Mouse (Mus musculus): ENCODE results near the gene Rrbp1. TPM values are rescaled to one million over a fixed set of nuclear protein-coding genes. Genes with fewer than 3 reads are reported as not detected.

The Rrbp1 gene
- polyA plus RNA-seq, 1 experiment from 2014 or later, result 64.8 TPM

- Histone ChIP-seq H3K27ac (ENCODE audit: low read depth, low read length) (no peak overlapping the region), H3K4me1 (ENCODE audit: control insufficient read depth, insufficient read depth, low read length) (peaks cover 25% of the 10 kb centered on the region)
- ATAC-seq (replicated peaks; ENCODE audit: insufficient number of reproducible peaks, low FRiP score, low TSS enrichment), result no peak
Observed at GRCm38 (mm10) chr2:143946399-143946798, 64.7 kb downstream of the Rrbp1 start.

GRCm38 (mm10) chr2:143945466-143946075 lies 65.5 kb downstream of the Rrbp1 start:
- H3K9ac ChIP-seq (ENCODE audit: low read depth, low read length), result no peak overlapping the region
- H3K4me2 ChIP-seq, result no peak overlapping the region
- 89% methylated on average over 7 of the region's 7 CpGs for WGBS (ENCODE audit: insufficient replicate concordance)
- H3K36me3 ChIP-seq (ENCODE audit: control insufficient read depth, insufficient read depth, low read length), result peaks cover 45% of the 10 kb centered on the region
- no peak for ATAC-seq (replicated peaks; ENCODE audit: insufficient number of reproducible peaks, low FRiP score, low TSS enrichment)
- peaks cover 26% of the 10 kb centered on the region for H3K4me1 ChIP-seq (ENCODE audit: control insufficient read depth, insufficient read depth, low read length)
- H3K9me3 ChIP-seq (replicated peaks; ENCODE audit: control insufficient read depth, low read length), result no peaks in the 10 kb centered on the region
- no peaks in the 10 kb centered on the region for H3K27me3 ChIP-seq (ENCODE audit: control insufficient read depth, insufficient read depth, low read length)
- H3K4me3 ChIP-seq (ENCODE audit: low read depth, low read length), result no peak overlapping the region
- H3K27ac ChIP-seq (ENCODE audit: low read depth, low read length), result no peak overlapping the region

More at GRCm38 (mm10) chr2:143946399-143946798, 64.7 kb downstream of the Rrbp1 start:
- Histone ChIP-seq H3K4me3 (ENCODE audit: low read depth, low read length) (no peak overlapping the region), H3K27me3 (ENCODE audit: control insufficient read depth, insufficient read depth, low read length) (no peaks in the 10 kb centered on the region), H3K9me3 (replicated peaks; ENCODE audit: control insufficient read depth, low read length) (no peaks in the 10 kb centered on the region), H3K9ac (ENCODE audit: low read depth, low read length) (no peak overlapping the region), H3K4me2 (no peak overlapping the region), H3K36me3 (ENCODE audit: control insufficient read depth, insufficient read depth, low read length) (peaks cover 48% of the 10 kb centered on the region)
- 68% methylated on average over 2 of the region's 2 CpGs for WGBS (ENCODE audit: insufficient replicate concordance)

GRCm38 (mm10) chr2:143944796-143945195 lies 66.3 kb downstream of the Rrbp1 start:
- Histone ChIP-seq H3K4me1 (ENCODE audit: control insufficient read depth, insufficient read depth, low read length) (peaks cover 28% of the 10 kb centered on the region), H3K9ac (ENCODE audit: low read depth, low read length) (no peak overlapping the region), H3K36me3 (ENCODE audit: control insufficient read depth, insufficient read depth, low read length) (peaks cover 50% of the 10 kb centered on the region), H3K4me3 (ENCODE audit: low read depth, low read length) (no peak overlapping the region), H3K9me3 (replicated peaks; ENCODE audit: control insufficient read depth, low read length) (no peaks in the 10 kb centered on the region), H3K27me3 (ENCODE audit: control insufficient read depth, insufficient read depth, low read length) (no peaks in the 10 kb centered on the region), H3K27ac (ENCODE audit: low read depth, low read length) (no peak overlapping the region), H3K4me2 (no peak overlapping the region)
- 90% methylated on average over 3 of the region's 3 CpGs for WGBS (ENCODE audit: insufficient replicate concordance)
- no peak for ATAC-seq (replicated peaks; ENCODE audit: insufficient number of reproducible peaks, low FRiP score, low TSS enrichment)

- ATAC-seq (replicated peaks; ENCODE audit: insufficient number of reproducible peaks, low FRiP score, low TSS enrichment), result no peak
- no peak overlapping the region for H3K4me2 ChIP-seq
- peaks cover 28% of the 10 kb centered on the region for H3K36me3 ChIP-seq (ENCODE audit: control insufficient read depth, insufficient read depth, low read length)
- H3K9me3 ChIP-seq (replicated peaks; ENCODE audit: control insufficient read depth, low read length), result no peaks in the 10 kb centered on the region
- H3K9ac ChIP-seq (ENCODE audit: low read depth, low read length), result peak overlapping the region; percentile 10; the same call in 1 of the 2 replicates
- H3K27me3 ChIP-seq (ENCODE audit: control insufficient read depth, insufficient read depth, low read length), result no peaks in the 10 kb centered on the region
- H3K4me3 ChIP-seq (ENCODE audit: low read depth, low read length), result no peak overlapping the region
- H3K4me1 ChIP-seq (ENCODE audit: control insufficient read depth, insufficient read depth, low read length), result peaks cover 7% of the 10 kb centered on the region; the same call in 1 of the 2 replicates
- WGBS (ENCODE audit: insufficient replicate concordance), result 86% methylated on average over 5 of the region's 5 CpGs
- no peak overlapping the region for H3K27ac ChIP-seq (ENCODE audit: low read depth, low read length)
Observed at GRCm38 (mm10) chr2:143940406-143940805, 70.7 kb downstream of the Rrbp1 start.

GRCm38 (mm10) chr2:143937861-143938260 lies 73.2 kb downstream of the Rrbp1 start:
- no peak for ATAC-seq (replicated peaks; ENCODE audit: insufficient number of reproducible peaks, low FRiP score, low TSS enrichment)

GRCm38 (mm10) chr2:143934439-143934838 lies 76.6 kb downstream of the Rrbp1 start:
- H3K36me3 ChIP-seq (ENCODE audit: control insufficient read depth, insufficient read depth, low read length), result 0 out of 2 replicates have a peak, but pooled peaks cover 4% of the 10 kb centered on the region
- H3K27me3 ChIP-seq (ENCODE audit: control insufficient read depth, insufficient read depth, low read length), result no peaks in the 10 kb centered on the region
- 0 out of 2 replicates have a peak overlapping the region, but pooled peaks have one; percentile 22 for H3K27ac ChIP-seq (ENCODE audit: low read depth, low read length)
- 85% methylated on average over 8 of the region's 8 CpGs for WGBS (ENCODE audit: insufficient replicate concordance)
- H3K4me2 ChIP-seq, result no peak overlapping the region
- no peak overlapping the region for H3K9ac ChIP-seq (ENCODE audit: low read depth, low read length)
- no peaks in the 10 kb centered on the region for H3K9me3 ChIP-seq (replicated peaks; ENCODE audit: control insufficient read depth, low read length)
- H3K4me1 ChIP-seq (ENCODE audit: control insufficient read depth, insufficient read depth, low read length), result peaks cover 24% of the 10 kb centered on the region
- no peak overlapping the region for H3K4me3 ChIP-seq (ENCODE audit: low read depth, low read length)
- ATAC-seq (replicated peaks; ENCODE audit: insufficient number of reproducible peaks, low FRiP score, low TSS enrichment), result no peak

More at GRCm38 (mm10) chr2:143937861-143938260, 73.2 kb downstream of the Rrbp1 start:
- H3K4me1 ChIP-seq (ENCODE audit: control insufficient read depth, insufficient read depth, low read length), result peaks cover 15% of the 10 kb centered on the region
- H3K27me3 ChIP-seq (ENCODE audit: control insufficient read depth, insufficient read depth, low read length), result no peaks in the 10 kb centered on the region
- no peak overlapping the region for H3K9ac ChIP-seq (ENCODE audit: low read depth, low read length)
- no peak overlapping the region for H3K4me3 ChIP-seq (ENCODE audit: low read depth, low read length)
- no peaks in the 10 kb centered on the region for H3K9me3 ChIP-seq (replicated peaks; ENCODE audit: control insufficient read depth, low read length)
- H3K27ac ChIP-seq (ENCODE audit: low read depth, low read length), result no peak overlapping the region
- no peak overlapping the region for H3K4me2 ChIP-seq
- WGBS (ENCODE audit: insufficient replicate concordance), result 43% methylated on average over 2 of the region's 2 CpGs
- H3K36me3 ChIP-seq (ENCODE audit: control insufficient read depth, insufficient read depth, low read length), result peaks cover 25% of the 10 kb centered on the region

GRCm38 (mm10) chr2:143933516-143933915 lies 77.5 kb downstream of the Rrbp1 start:
- WGBS (ENCODE audit: insufficient replicate concordance), result 80% methylated on average over 5 of the region's 5 CpGs
- H3K27ac ChIP-seq (ENCODE audit: low read depth, low read length), result no peak overlapping the region
- H3K27me3 ChIP-seq (ENCODE audit: control insufficient read depth, insufficient read depth, low read length), result no peaks in the 10 kb centered on the region
- H3K9ac ChIP-seq (ENCODE audit: low read depth, low read length), result no peak overlapping the region
- no peak overlapping the region for H3K4me3 ChIP-seq (ENCODE audit: low read depth, low read length)
- H3K4me1 ChIP-seq (ENCODE audit: control insufficient read depth, insufficient read depth, low read length), result peaks cover 24% of the 10 kb centered on the region
- no peak for ATAC-seq (replicated peaks; ENCODE audit: insufficient number of reproducible peaks, low FRiP score, low TSS enrichment)
- H3K9me3 ChIP-seq (replicated peaks; ENCODE audit: control insufficient read depth, low read length), result no peaks in the 10 kb centered on the region
- no peak overlapping the region for H3K4me2 ChIP-seq
- H3K36me3 ChIP-seq (ENCODE audit: control insufficient read depth, insufficient read depth, low read length), result 0 out of 2 replicates have a peak, but pooled peaks cover under 1% of the 10 kb centered on the region

GRCm38 (mm10) chr2:143932340-143932873 lies 78.7 kb downstream of the Rrbp1 start:
- H3K9me3 ChIP-seq (replicated peaks; ENCODE audit: control insufficient read depth, low read length), result no peaks in the 10 kb centered on the region
- H3K27me3 ChIP-seq (ENCODE audit: control insufficient read depth, insufficient read depth, low read length), result no peaks in the 10 kb centered on the region
- no peak overlapping the region for H3K4me3 ChIP-seq (ENCODE audit: low read depth, low read length)
- H3K36me3 ChIP-seq (ENCODE audit: control insufficient read depth, insufficient read depth, low read length), result no peaks in the 10 kb centered on the region
- ATAC-seq (replicated peaks; ENCODE audit: insufficient number of reproducible peaks, low FRiP score, low TSS enrichment), result no peak
- H3K4me2 ChIP-seq, result no peak overlapping the region
- H3K9ac ChIP-seq (ENCODE audit: low read depth, low read length), result no peak overlapping the region
- H3K27ac ChIP-seq (ENCODE audit: low read depth, low read length), result no peak overlapping the region
- WGBS (ENCODE audit: insufficient replicate concordance), result 70% methylated on average over 12 of the region's 12 CpGs
- H3K4me1 ChIP-seq (ENCODE audit: control insufficient read depth, insufficient read depth, low read length), result peaks cover 24% of the 10 kb centered on the region
